Mouse (Mus musculus) layer of hippocampus, adult 9-10 months (tissue): Measurements from ENCODE around the gene Srrt.
"Not testable (repeated sequence)": the region's sequence is repeated elsewhere in the genome, so short reads cannot be mapped to it uniquely, and the experiment has no call there.

Experiments
- DNase-seq: peaks from one replicate; pipeline ENCODE4 v3.0.0; 2022; ENCODE audit warnings: low spot score

Gene Srrt

DNA sequence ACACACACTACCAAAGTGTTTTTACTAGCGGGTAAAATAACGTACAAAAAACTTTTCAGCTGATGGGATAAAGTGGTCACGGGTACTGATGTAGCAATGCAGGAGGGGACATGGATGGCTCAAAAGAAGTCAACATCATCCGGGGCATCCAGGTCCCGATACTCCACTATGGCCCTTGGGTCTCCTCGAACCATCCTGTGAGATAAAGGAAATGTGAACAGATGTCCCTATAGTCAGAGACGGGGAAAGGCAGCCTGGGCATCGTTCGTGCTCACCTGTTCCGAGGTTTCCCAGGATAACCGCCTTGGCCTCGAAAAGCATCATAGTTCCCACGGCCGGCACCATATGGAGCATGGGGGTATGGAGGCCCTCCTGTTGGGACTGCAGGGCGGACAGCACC, 11.8 kb downstream of the Srrt start:
- no peak for DNase-seq

- DNase-seq, result no peak
Measured at GRCm38 (mm10) chr5:137295296-137295695, 12.2 kb downstream of the Srrt start.

DNA sequence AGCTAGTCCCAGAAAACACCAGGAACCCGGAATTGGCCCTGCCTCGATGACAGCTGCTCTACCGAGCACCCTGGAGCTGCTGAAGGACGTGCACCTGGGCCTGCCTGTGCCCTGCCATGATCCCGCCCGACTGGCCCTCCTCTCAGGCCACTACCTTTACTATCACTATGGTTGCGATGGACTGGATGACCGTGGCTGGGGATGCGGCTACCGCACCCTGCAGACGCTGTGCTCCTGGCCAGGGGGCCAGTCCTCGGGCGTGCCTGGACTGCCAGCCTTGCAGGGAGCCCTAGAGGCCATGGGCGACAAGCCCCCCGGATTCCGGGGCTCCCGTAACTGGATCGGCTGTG, 12.8 kb downstream of the Srrt start:
- DNase-seq, result no peak

DNA sequence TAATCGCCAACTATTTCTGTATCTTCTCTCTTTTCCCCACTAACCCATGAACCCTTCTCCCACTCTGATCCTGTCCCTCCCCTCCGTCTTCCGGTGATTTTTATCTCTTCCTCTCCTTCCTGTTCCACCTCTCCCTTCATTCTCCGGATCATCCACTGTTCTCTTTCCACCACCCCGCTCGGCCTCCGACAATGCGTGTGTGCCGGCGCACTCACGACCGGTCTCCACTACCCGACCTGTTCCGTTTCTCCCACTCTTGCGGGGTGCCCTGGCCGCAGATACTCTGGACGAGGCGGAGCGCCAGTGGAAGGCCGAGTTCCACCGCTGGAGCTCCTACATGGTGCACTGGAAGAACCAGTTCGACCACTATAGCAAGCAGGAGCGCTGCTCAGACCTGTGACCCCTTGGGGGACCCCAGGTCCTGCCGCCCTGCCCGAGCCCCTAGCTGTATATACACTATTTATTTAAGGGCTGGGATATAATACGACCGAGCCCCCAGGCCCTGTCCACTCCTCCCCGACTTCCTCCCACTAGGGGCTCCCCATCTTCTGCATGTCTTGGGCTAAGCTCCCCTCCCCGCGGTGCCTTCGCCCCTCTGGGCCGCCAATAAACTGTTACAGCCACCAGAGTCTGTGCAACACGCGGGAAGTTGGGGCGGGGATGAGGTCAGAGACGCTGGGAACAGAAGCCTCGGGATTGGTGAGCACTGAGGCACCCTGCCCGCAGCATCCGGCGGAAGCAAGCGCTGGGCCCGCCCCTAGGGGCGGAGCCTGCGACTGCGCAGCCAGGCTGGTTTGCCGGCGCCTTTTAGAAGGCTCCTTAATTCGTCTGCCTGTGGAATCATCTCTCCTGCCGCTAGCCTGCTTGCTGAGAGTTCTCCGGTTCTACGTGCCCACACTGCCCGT, 13.4 kb downstream of the Srrt start, which contains the start of gene Ufsp1:
Gene Ufsp1 (plus strand): TSS at position 791 of the 905 bp plus-strand sequence.
- DNase-seq, result peak; percentile 86

DNA sequence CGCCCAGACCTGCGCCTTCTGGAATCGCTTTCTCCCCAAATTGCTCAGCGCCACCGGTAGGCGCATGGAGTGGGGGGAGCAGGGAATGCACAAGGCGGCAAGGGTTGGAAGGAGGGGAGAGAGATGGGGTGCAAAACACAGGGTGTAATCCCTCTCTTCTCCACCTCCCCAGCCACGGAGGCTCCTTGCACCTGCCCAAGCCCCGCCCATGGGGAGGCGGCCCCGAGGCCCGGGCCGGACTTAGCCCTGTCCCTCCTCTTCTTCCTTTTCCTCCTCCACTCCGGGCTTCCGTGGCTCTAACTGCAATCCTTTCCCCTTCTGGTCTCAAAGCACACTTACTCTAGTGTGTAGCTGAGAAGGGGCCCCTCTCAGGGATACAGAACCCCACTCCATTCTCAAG, 14.2 kb downstream of the Srrt start:
- DNase-seq, result no peak

- no peak for DNase-seq
Measured at GRCm38 (mm10) chr5:137291381-137291926, 16.0 kb downstream of the Srrt start.

GRCm38 (mm10) chr5:137290677-137291076, 16.8 kb downstream of the Srrt start:
- no peak for DNase-seq

DNA sequence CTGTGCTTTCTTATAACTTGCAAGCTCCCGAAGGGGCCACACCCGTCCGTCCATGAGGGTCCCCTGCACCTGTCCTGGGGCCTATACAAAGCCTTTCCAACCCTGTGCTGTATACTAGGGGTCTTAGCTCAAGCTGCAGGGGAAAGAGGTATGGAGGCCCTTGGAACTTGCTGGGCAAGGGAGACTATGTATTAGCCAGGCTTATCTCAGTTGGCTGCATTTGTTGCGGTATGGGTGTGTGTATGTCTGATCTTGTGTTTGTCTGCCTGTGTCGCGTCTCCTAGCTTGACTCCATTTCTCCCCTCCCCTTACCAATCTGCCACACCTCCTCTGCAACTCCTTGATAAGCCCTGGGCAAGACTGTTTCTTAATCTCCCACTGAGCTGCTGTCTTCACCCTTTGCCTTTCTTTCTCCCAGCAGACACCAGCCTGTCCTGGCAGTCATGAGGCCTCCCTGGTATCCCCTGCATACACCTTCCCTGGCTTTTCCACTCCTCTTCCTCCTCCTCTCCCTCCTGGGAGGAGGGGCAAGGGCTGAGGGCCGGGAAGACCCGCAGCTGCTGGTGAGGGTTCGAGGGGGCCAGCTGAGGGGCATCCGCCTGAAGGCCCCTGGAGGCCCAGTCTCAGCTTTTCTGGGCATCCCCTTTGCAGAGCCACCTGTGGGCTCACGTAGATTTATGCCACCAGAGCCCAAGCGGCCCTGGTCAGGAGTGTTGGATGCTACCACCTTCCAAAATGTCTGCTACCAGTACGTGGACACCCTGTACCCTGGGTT, 17.7 kb downstream of the Srrt start:
- DNase-seq, result no peak

DNA sequence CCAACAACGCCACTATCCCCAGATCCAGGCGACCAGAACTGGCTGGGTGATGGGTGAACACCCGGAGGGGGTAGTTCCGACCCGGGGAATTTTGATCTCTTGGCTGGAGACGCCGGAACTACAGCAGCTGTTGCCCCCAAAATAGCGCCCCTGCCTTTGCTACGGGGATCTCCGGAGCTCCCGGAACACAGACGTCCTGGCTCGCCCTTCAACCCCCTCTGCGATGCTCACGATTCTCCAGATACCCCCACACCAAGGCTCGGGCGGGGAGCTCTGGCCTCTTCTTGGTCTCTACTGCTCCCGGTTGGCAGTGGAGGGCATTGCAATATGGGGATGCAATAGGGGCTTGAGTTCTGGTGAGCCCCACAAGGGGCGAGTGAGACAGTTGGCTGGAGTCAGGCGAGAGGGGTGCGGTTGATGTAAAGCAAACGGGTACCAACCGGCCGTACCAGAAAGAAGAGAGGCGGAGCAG, 18.4 kb downstream of the Srrt start:
- DNase-seq, result no peak

DNA sequence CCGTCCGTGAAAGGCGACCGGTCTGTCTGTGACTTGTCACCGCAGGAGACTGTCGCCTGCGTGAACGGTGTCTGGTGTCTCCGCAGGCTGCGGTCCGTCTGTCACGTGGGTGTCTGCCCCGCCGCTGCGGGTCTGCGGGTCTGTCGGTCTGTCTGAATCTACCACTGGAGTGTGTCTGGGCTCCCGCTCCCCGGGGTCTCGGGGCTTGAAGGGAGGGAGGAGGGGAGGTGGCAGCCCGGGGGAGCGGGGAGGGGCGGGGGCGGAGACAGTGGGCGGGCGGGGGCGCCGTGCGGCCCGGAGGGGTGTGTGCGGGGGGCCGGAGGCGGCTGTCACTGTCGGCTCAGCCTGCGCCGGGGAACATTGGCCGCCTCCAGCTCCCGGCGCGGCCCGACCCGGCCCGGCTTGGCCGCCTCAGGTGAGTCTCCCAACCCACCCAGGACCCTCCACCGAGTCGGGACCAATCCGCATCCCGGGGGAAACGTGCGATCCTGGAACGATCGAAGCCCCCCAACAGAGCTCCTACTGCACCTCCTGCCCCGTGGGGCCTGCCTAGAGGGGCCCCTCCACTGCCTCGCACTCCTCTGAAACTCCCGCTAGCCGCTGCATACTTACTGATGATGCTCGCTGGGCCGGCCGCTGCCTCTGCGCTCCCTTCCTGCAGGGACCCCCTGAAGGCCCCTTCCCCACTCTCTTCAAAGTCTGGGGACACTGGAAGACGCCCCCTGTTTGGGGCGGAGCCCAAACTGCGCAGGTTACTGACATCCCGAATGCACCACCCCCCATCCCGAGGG, 19.3 kb downstream of the Srrt start:
- no peak for DNase-seq

- no peak for DNase-seq
Measured at GRCm38 (mm10) chr5:137287032-137287952, 20.2 kb downstream of the Srrt start, which contains the start of gene Ache. Ache (plus strand) TSS chr5:137287519.

DNA sequence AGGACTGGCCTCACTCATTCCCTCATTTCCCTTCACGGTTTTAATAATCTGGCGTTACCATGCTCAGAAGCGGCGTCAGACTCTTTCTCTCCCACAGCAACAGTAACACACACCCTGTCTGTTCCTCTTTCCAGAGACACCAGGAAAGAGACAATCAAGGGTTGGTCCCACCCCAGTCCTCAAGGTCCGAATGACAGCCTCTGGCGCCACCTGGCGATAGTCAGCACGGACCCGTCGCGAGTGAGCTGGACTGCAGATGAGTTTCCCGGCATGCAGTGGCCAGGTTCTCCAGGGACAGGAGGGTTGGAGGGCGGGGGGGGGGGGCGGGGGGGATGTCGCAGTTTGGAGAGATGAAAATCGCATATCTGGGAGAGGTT, 20.8 kb downstream of the Srrt start:
- no peak for DNase-seq

GRCm38 (mm10) chr5:137285986-137286385, 21.5 kb downstream of the Srrt start:
- no peak for DNase-seq

DNA sequence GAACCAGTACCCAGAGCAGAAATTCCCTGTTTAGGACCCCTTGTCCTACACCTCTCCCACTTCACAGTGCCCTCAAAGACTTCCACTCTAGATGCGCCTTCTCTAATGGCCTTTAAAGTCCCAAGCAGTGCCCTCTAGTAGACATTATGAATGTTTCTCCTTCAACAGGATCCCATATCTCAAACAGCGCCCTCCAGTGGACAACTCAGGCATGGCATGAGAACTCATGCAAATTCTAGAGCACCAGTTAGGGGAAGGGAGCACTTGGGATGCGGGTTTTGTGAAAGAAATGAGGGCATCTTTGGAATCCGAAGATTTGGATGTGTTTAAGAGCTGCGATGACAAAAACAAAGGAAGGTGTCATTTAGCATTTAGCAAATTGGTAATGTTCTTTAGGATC, 22.4 kb downstream of the Srrt start:
- DNase-seq, result no peak

- DNase-seq, result not testable (repeated sequence)
Measured at GRCm38 (mm10) chr5:137284411-137284810, 23.1 kb downstream of the Srrt start.

GRCm38 (mm10) chr5:137277360-137278342, 29.8 kb downstream of the Srrt start:
- no peak for DNase-seq

GRCm38 (mm10) chr5:137268131-137268910, 39.2 kb downstream of the Srrt start:
- no peak for DNase-seq

DNA sequence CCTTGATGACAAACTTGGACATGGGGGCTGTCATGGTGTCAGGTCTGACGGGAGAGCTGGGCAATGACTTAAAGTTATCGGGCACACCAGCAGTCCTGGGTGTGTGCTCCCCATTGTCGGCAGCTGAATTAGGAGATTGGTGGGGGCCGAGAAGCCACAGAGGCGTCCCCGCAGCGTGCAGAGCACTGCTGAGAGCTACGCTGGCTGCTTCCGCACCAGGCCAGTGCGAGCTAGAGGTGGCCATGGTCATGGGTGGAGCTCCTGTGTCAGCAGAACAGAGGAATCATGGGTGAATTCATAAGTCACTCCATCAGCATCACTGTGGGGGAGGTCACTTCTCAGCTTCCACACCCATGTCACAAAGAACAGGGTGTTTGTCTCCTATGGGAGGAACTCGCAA, 42.7 kb downstream of the Srrt start:
- no peak for DNase-seq
